Mouse (Mus musculus) E14TG2a.4 (cell line): Measurements from ENCODE around the gene Atrnl1.

Experiments used
- CTCF ChIP-seq: conservative IDR thresholded peaks from 2 replicates; pipeline ENCODE4 v1.5.1; 2014; ENCODE audit warnings: low read length
- NANOG ChIP-seq: IDR thresholded peaks from 2 replicates; pipeline ENCODE4 v1.6.1; 2014; ENCODE audit warnings: borderline replicate concordance, low read length, mixed read lengths
- POU5F1 ChIP-seq: IDR thresholded peaks from 2 replicates; pipeline ENCODE4 v1.6.1; 2014; ENCODE audit warnings: low read length, borderline replicate concordance

DNA sequence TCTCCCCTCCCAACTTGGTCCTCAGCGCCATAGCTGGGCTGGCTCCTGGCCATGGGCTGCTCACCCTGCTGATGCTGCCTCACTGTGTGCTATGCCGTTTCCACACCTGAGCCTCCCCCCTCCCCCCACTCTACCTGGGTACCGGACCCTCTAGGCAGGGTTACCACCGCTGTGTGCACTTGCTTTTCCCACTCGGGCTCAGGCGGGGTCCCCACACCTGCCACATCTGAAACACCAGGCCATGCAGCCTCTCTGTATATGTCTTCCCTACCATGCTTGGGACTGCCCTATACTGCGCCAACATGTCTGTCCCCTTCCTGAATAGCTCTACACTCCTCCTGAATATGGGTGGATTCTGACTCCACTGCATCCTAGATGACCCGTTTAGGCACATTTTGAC is 384.2 kb downstream of the Atrnl1 start:
- no peak for TF ChIP-seq POU5F1
- no peak for TF ChIP-seq CTCF
- no peak for TF ChIP-seq NANOG
